Mouse (Mus musculus): ENCODE data around the gene Gzmb. TPM values are rescaled to one million over a fixed set of nuclear protein-coding genes. Genes with fewer than 3 reads are reported as not detected.
"Not testable (repeated sequence)": the region's sequence is repeated elsewhere in the genome, so short reads cannot be mapped to it uniquely, and the experiment has no call there.

The Gzmb gene
- total RNA-seq (2014; fragmentation: Nextera tagmentation) = 42.7 and 44.6 TPM in 2 replicates
- 28.5 and 30.8 TPM in 2 replicates for total RNA-seq (2017)
- 0.39 and 1.1 TPM in 2 replicates for polyA plus RNA-seq (2012)

DNA sequence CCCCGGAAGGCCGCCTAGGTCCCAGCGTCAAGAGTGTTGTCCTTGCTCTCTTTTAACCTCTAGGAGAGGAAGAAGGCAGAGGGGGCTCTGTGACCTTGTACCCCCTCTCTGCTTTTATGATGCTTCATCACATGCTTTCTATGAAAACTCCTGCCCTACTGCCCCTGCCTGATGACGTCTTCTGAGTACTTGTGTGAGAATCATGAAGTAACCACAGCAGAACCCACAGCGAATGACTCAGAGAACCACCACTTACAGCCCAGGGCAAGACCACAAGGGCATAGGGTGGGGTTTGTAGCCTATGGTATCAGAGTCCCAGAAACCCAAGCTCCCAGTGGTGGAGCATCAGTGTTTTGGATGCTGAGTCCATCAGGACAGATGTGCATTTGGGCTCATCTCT is at the start of gene Gzmb:
Gene Gzmb (minus strand): TSS at position 108 of the 400 bp plus-strand sequence.
- no peaks in the 10 kb centered on the region for H3K36me3 ChIP-seq (replicated peaks)
- no peak within 1 kb of the TSS for H3K4me3 ChIP-seq (ENCODE audit: low read depth, low read length)
- H3K27me3 ChIP-seq (ENCODE audit: insufficient read depth, low read length) = 0 out of 2 replicates have a peak, but pooled peaks cover 3% of the 10 kb centered on the region
- no peak for DNase-seq (ENCODE audit: low spot score)
- ATAC-seq (ENCODE audit: extremely low read depth, insufficient number of reproducible peaks, low FRiP score, poor library complexity, severe bottlenecking) = no peak
- H3K9me3 ChIP-seq (replicated peaks) = no peaks in the 10 kb centered on the region
- H3K4me1 ChIP-seq (ENCODE audit: insufficient read depth, low read depth, low read length) = peaks cover 56% of the 10 kb centered on the region
- TF ChIP-seq GATA1 (IDR thresholded peaks at IDR 0.05; ENCODE audit: borderline replicate concordance, low read length) (no peak), GATA2 (IDR thresholded peaks at IDR 0.05; ENCODE audit: borderline replicate concordance, low read depth, low read length) (no peak), CTCF (IDR thresholded peaks at IDR 0.05; ENCODE audit: low read depth, low read length) (no peak), TAL1 (conservative IDR thresholded peaks at IDR 0.05; ENCODE audit: low read depth, low read length) (no peak), POLR2AphosphoS5 (IDR thresholded peaks at IDR 0.05; ENCODE audit: insufficient replicate concordance, low read depth, low read length) (no peak)

DNA sequence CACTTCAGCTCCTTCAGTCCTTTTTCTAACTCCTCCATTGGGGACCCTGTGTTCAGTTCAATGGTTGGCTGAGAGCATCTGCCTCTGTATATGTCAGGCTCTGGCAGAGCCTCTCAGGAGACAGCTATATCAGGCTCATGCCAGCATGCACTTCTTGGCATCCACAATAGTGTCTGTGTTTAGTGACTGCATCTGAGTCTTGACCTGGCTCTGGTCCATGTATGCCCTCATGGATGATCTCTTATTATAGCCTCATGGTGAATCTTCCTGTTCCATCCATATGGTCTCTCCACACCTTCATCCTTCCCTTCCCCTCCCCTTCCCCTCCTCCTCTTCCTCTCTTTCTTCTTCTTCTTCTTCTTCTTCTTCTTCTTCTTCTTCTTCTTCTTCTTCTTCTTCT is 49.7 kb upstream of the Gzmb start:
- H3K4me1 ChIP-seq (ENCODE audit: insufficient read depth, low read depth, low read length); H3K4me3 ChIP-seq (ENCODE audit: low read depth, low read length); ATAC-seq (ENCODE audit: extremely low read depth, insufficient number of reproducible peaks, low FRiP score, poor library complexity, severe bottlenecking); H3K9me3 ChIP-seq (replicated peaks); H3K36me3 ChIP-seq (replicated peaks); DNase-seq (ENCODE audit: low spot score): not testable (repeated sequence)
- peaks cover 18% of the 10 kb centered on the region; the same call in 1 of the 2 replicates for H3K27me3 ChIP-seq (ENCODE audit: insufficient read depth, low read length)

GRCm38 (mm10) chr14:56310238-56310637 is 48.2 kb upstream of the Gzmb start:
- TF ChIP-seq GATA2 (IDR thresholded peaks at IDR 0.05; ENCODE audit: borderline replicate concordance, low read depth, low read length) (no peak), CTCF (IDR thresholded peaks at IDR 0.05; ENCODE audit: low read depth, low read length) (no peak), TAL1 (conservative IDR thresholded peaks at IDR 0.05; ENCODE audit: low read depth, low read length) (no peak), POLR2AphosphoS5 (IDR thresholded peaks at IDR 0.05; ENCODE audit: insufficient replicate concordance, low read depth, low read length) (no peak), GATA1 (IDR thresholded peaks at IDR 0.05; ENCODE audit: borderline replicate concordance, low read length) (no peak)
- DNase-seq (ENCODE audit: low spot score) = no peak
- Histone ChIP-seq H3K4me3 (ENCODE audit: low read depth, low read length) (no peak overlapping the region), H3K36me3 (replicated peaks) (no peaks in the 10 kb centered on the region), H3K4me1 (ENCODE audit: insufficient read depth, low read depth, low read length) (peaks cover 5% of the 10 kb centered on the region; the same call in 1 of the 2 replicates), H3K27me3 (ENCODE audit: insufficient read depth, low read length) (peaks cover 15% of the 10 kb centered on the region; the same call in 1 of the 2 replicates), H3K9me3 (replicated peaks) (no peaks in the 10 kb centered on the region)
- no peak for ATAC-seq (ENCODE audit: extremely low read depth, insufficient number of reproducible peaks, low FRiP score, poor library complexity, severe bottlenecking)

DNA sequence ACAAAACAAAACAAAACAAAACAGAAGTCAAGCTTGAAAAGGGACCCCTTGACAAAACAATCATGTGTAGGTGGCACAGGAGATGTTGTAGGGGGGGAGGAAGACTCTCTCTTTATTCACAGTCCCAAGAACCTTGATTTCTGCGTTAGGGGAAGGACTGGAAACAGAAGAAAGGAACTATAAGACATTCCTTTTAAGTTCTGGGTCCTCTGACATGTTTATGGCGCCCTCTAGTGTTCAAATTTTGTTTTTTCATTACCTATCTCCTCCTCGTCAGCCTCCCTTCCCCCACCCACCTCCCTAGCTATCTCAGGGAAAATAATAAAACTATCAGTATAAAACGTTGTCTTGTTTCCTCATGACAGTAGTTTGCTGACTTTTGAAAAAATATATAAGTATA is 42.1 kb upstream of the Gzmb start:
- TF ChIP-seq TAL1 (conservative IDR thresholded peaks at IDR 0.05; ENCODE audit: low read depth, low read length) = no peak
- peak; percentile 40; the same call in 1 of the 2 replicates for TF ChIP-seq CTCF (IDR thresholded peaks at IDR 0.05; ENCODE audit: low read depth, low read length)
- H3K36me3 ChIP-seq (replicated peaks) = no peaks in the 10 kb centered on the region
- H3K9me3 ChIP-seq (replicated peaks) = no peaks in the 10 kb centered on the region
- H3K4me1 ChIP-seq (ENCODE audit: insufficient read depth, low read depth, low read length) = peaks cover 12% of the 10 kb centered on the region; the same call in 1 of the 2 replicates
- H3K4me3 ChIP-seq (ENCODE audit: low read depth, low read length) = no peak overlapping the region
- H3K27me3 ChIP-seq (ENCODE audit: insufficient read depth, low read length) = no peaks in the 10 kb centered on the region
- DNase-seq (ENCODE audit: low spot score) (peak; percentile 34), ATAC-seq (ENCODE audit: extremely low read depth, insufficient number of reproducible peaks, low FRiP score, poor library complexity, severe bottlenecking) (no peak)

GRCm38 (mm10) chr14:56303506-56304025 is 41.5 kb upstream of the Gzmb start:
- DNase-seq (ENCODE audit: low spot score) (no peak), ATAC-seq (ENCODE audit: extremely low read depth, insufficient number of reproducible peaks, low FRiP score, poor library complexity, severe bottlenecking) (no peak)
- H3K4me3 ChIP-seq (ENCODE audit: low read depth, low read length) = no peak overlapping the region

GRCm38 (mm10) chr14:56302091-56302490 is 40.0 kb upstream of the Gzmb start:
- H3K27me3 ChIP-seq (ENCODE audit: insufficient read depth, low read length) = no peaks in the 10 kb centered on the region
- no peaks in the 10 kb centered on the region for H3K9me3 ChIP-seq (replicated peaks)
- no peak for DNase-seq (ENCODE audit: low spot score)
- no peaks in the 10 kb centered on the region for H3K36me3 ChIP-seq (replicated peaks)
- no peak for ATAC-seq (ENCODE audit: extremely low read depth, insufficient number of reproducible peaks, low FRiP score, poor library complexity, severe bottlenecking)
- TF ChIP-seq GATA2 (IDR thresholded peaks at IDR 0.05; ENCODE audit: borderline replicate concordance, low read depth, low read length) (no peak), GATA1 (IDR thresholded peaks at IDR 0.05; ENCODE audit: borderline replicate concordance, low read length) (no peak), POLR2AphosphoS5 (IDR thresholded peaks at IDR 0.05; ENCODE audit: insufficient replicate concordance, low read depth, low read length) (no peak), CTCF (IDR thresholded peaks at IDR 0.05; ENCODE audit: low read depth, low read length) (no peak), TAL1 (conservative IDR thresholded peaks at IDR 0.05; ENCODE audit: low read depth, low read length) (no peak)
- peaks cover 12% of the 10 kb centered on the region; the same call in 1 of the 2 replicates for H3K4me1 ChIP-seq (ENCODE audit: insufficient read depth, low read depth, low read length)
- H3K4me3 ChIP-seq (ENCODE audit: low read depth, low read length) = no peak overlapping the region

More at GRCm38 (mm10) chr14:56303506-56304025, 41.5 kb upstream of the Gzmb start:
- Histone ChIP-seq H3K9me3 (replicated peaks) (no peaks in the 10 kb centered on the region), H3K36me3 (replicated peaks) (no peaks in the 10 kb centered on the region), H3K27me3 (ENCODE audit: insufficient read depth, low read length) (no peaks in the 10 kb centered on the region), H3K4me1 (ENCODE audit: insufficient read depth, low read depth, low read length) (peaks cover 12% of the 10 kb centered on the region; the same call in 1 of the 2 replicates)
- TF ChIP-seq CTCF (IDR thresholded peaks at IDR 0.05; ENCODE audit: low read depth, low read length) (no peak), TAL1 (conservative IDR thresholded peaks at IDR 0.05; ENCODE audit: low read depth, low read length) (no peak), GATA2 (IDR thresholded peaks at IDR 0.05; ENCODE audit: borderline replicate concordance, low read depth, low read length) (no peak), GATA1 (IDR thresholded peaks at IDR 0.05; ENCODE audit: borderline replicate concordance, low read length) (no peak), POLR2AphosphoS5 (IDR thresholded peaks at IDR 0.05; ENCODE audit: insufficient replicate concordance, low read depth, low read length) (no peak)
